Mouse (Mus musculus): ENCODE measurements around the gene Tmc3.

The Tmc3 gene

GRCm38 (mm10) chr7:83637781-83638583 is 53.3 kb downstream of the Tmc3 start:
- DNase-seq (ENCODE audit: low spot score), result no peak

- DNase-seq (ENCODE audit: low spot score), result no peak
These were observed 54.4 kb downstream of the Tmc3 start for GRCm38 (mm10) chr7:83639084-83639483.

- no peak for DNase-seq (ENCODE audit: low spot score)
These were observed 55.9 kb downstream of the Tmc3 start for GRCm38 (mm10) chr7:83640581-83640980.

GRCm38 (mm10) chr7:83641163-83641562 is 56.4 kb downstream of the Tmc3 start:
- no peak for DNase-seq (ENCODE audit: low spot score)

GRCm38 (mm10) chr7:83643581-83643980 is 58.9 kb downstream of the Tmc3 start:
- DNase-seq (ENCODE audit: low spot score), result no peak

- DNase-seq (ENCODE audit: low spot score), result no peak
These were observed 60.0 kb downstream of the Tmc3 start for GRCm38 (mm10) chr7:83644761-83645160.

GRCm38 (mm10) chr7:83645476-83645875 is 60.7 kb downstream of the Tmc3 start:
- no peak for DNase-seq (ENCODE audit: low spot score)

GRCm38 (mm10) chr7:83648807-83649206 is 64.1 kb downstream of the Tmc3 start:
- DNase-seq (ENCODE audit: low spot score), result no peak

GRCm38 (mm10) chr7:83650638-83651037 is 65.9 kb downstream of the Tmc3 start:
- no peak for DNase-seq (ENCODE audit: low spot score)

- DNase-seq (ENCODE audit: low spot score), result no peak
These were observed 67.8 kb downstream of the Tmc3 start for GRCm38 (mm10) chr7:83652498-83652897.

GRCm38 (mm10) chr7:83653605-83654051 is 68.9 kb downstream of the Tmc3 start:
- no peak for DNase-seq (ENCODE audit: low spot score)

- no peak for DNase-seq (ENCODE audit: low spot score)
These were observed 69.5 kb downstream of the Tmc3 start for GRCm38 (mm10) chr7:83654196-83654595.

GRCm38 (mm10) chr7:83654938-83655630 is 70.4 kb downstream of the Tmc3 start:
- DNase-seq (ENCODE audit: low spot score), result no peak

- DNase-seq (ENCODE audit: low spot score), result no peak
These were observed 74.0 kb downstream of the Tmc3 start for GRCm38 (mm10) chr7:83658716-83659115.

- no peak for DNase-seq (ENCODE audit: low spot score)
These were observed 74.7 kb downstream of the Tmc3 start for GRCm38 (mm10) chr7:83659159-83660065.

GRCm38 (mm10) chr7:83660273-83660691 is 75.6 kb downstream of the Tmc3 start:
- DNase-seq (ENCODE audit: low spot score), result no peak

GRCm38 (mm10) chr7:83661031-83661430 is 76.3 kb downstream of the Tmc3 start:
- no peak for DNase-seq (ENCODE audit: low spot score)

- no peak for DNase-seq (ENCODE audit: low spot score)
These were observed 77.0 kb downstream of the Tmc3 start for GRCm38 (mm10) chr7:83661763-83662162.

GRCm38 (mm10) chr7:83662711-83663375 is 78.1 kb downstream of the Tmc3 start:
- no peak for DNase-seq (ENCODE audit: low spot score)

- no peak for DNase-seq (ENCODE audit: low spot score)
These were observed 81.4 kb downstream of the Tmc3 start for GRCm38 (mm10) chr7:83666087-83666595.

- DNase-seq (ENCODE audit: low spot score), result no peak
These were observed 83.4 kb downstream of the Tmc3 start for GRCm38 (mm10) chr7:83667936-83668645.
